Mouse (Mus musculus) thymus, adult 2 months (tissue): Measurements from ENCODE around the gene Fcf1. TPM values are rescaled to one million over a fixed set of nuclear protein-coding genes. Genes with fewer than 3 reads are reported as not detected.

Experiments used
- DNase-seq: peaks from one replicate; pipeline ENCODE4 v3.0.0; 2021
- H3K27ac ChIP-seq: fragments of 200-500 bp; 2 replicates; pipeline ENCODE4 v1.5.1; 2012; ENCODE audit warnings: low read length, control low read depth; ENCODE audit not compliant: control insufficient read depth, insufficient read depth
- H3K27me3 ChIP-seq: fragments of 200-500 bp; 2 replicates; pipeline ENCODE4 v1.6.1; 2012; ENCODE audit warnings: mild to moderate bottlenecking, low read length, moderate library complexity, mixed read lengths; ENCODE audit not compliant: control insufficient read depth, insufficient read depth
- H3K36me3 ChIP-seq: fragments of 200-500 bp; 2 replicates; pipeline ENCODE4 v1.6.1; 2012; ENCODE audit warnings: mild to moderate bottlenecking, low read length, moderate library complexity; ENCODE audit not compliant: control insufficient read depth, insufficient read depth
- H3K4me1 ChIP-seq: fragments of 200-500 bp; replicated peaks from 2 replicates; pipeline ENCODE4 v1.6.1; 2012; ENCODE audit warnings: low read length; ENCODE audit not compliant: control insufficient read depth, insufficient read depth
- H3K4me3 ChIP-seq: fragments of 200-500 bp; 2 replicates; pipeline ENCODE4 v1.5.1; 2012; ENCODE audit warnings: mild to moderate bottlenecking, low read length, control low read depth, moderate library complexity; ENCODE audit not compliant: control insufficient read depth, insufficient read depth
- CTCF ChIP-seq: fragments of 200-500 bp; IDR thresholded peaks from 2 replicates; pipeline ENCODE4 v1.5.1; 2012; ENCODE audit warnings: mild to moderate bottlenecking, control low read depth, low read length, moderate library complexity, borderline replicate concordance; ENCODE audit not compliant: control insufficient read depth, poor library complexity, insufficient read depth; ENCODE audit errors: extremely low read depth
- POLR2A ChIP-seq: fragments of 200-500 bp; IDR thresholded peaks from 2 replicates; pipeline ENCODE4 v1.6.1; 2012; ENCODE audit warnings: mild to moderate bottlenecking, low read length, control low read depth, moderate library complexity; ENCODE audit not compliant: control insufficient read depth, poor library complexity, insufficient read depth; ENCODE audit errors: extremely low read depth
- WGBS: fragments of 180-500 bp; shearing (Covaris S2); methylation state at CpG from one replicate; pipeline ENCODE4 v1.1.7; 2018; 5-methylcytosine and 5-hydroxymethylcytosine counted together
- polyA plus RNA-seq: library from polyadenylated mRNA; depleted of rRNA; stranded (reverse); fragments of >200 nt; gene quantifications from 2 replicates; pipeline ENCODE4 v1.2.3, GENCODE M21; 2012

Gene Fcf1
- polyA plus RNA-seq, 1 experiment = 66.2 TPM

- Histone ChIP-seq H3K27ac (no peak overlapping the region), H3K4me1 (peaks cover 6% of the 10 kb centered on the region), H3K4me3 (no peak overlapping the region), H3K27me3 (no peaks in the 10 kb centered on the region), H3K36me3 (peaks cover 28% of the 10 kb centered on the region)
- WGBS = 95% methylated on average over 7 of the region's 7 CpGs
- DNase-seq = no peak
- TF ChIP-seq POLR2A = no peak
These were observed 30.4 kb upstream of the Fcf1 start for GRCm38 (mm10) chr12:84940343-84940742.

GRCm38 (mm10) chr12:84941717-84942116, 29.0 kb upstream of the Fcf1 start:
- Histone ChIP-seq H3K27ac (no peak overlapping the region), H3K4me3 (no peak overlapping the region), H3K4me1 (peaks cover 6% of the 10 kb centered on the region), H3K27me3 (no peaks in the 10 kb centered on the region), H3K36me3 (peaks cover 23% of the 10 kb centered on the region)
- peak; percentile 2 for DNase-seq
- TF ChIP-seq POLR2A (no peak), CTCF (no peak)
- 12% methylated on average over 13 of the region's 13 CpGs for WGBS

GRCm38 (mm10) chr12:84943006-84943952, 27.4 kb upstream of the Fcf1 start:
- no peak for DNase-seq
- Histone ChIP-seq H3K4me1 (peaks cover 6% of the 10 kb centered on the region), H3K27me3 (no peaks in the 10 kb centered on the region), H3K27ac (no peak overlapping the region), H3K36me3 (peaks cover 21% of the 10 kb centered on the region), H3K4me3 (no peak overlapping the region)
- TF ChIP-seq POLR2A (no peak), CTCF (no peak)
- WGBS = 97% methylated on average over 21 of the region's 21 CpGs

GRCm38 (mm10) chr12:84944150-84944812, 26.4 kb upstream of the Fcf1 start:
- no peak for DNase-seq
- Histone ChIP-seq H3K4me1 (peaks cover 6% of the 10 kb centered on the region), H3K27ac (no peak overlapping the region), H3K4me3 (no peak overlapping the region), H3K36me3 (peaks cover 13% of the 10 kb centered on the region), H3K27me3 (no peaks in the 10 kb centered on the region)
- TF ChIP-seq POLR2A (no peak), CTCF (no peak)
- 69% methylated on average over 4 of the region's 4 CpGs for WGBS

GRCm38 (mm10) chr12:84944813-84945553, 25.7 kb upstream of the Fcf1 start:
- 93% methylated on average over 9 of the region's 9 CpGs for WGBS
- no peak for TF ChIP-seq POLR2A
- no peak for TF ChIP-seq CTCF
- Histone ChIP-seq H3K27me3 (no peaks in the 10 kb centered on the region), H3K4me3 (no peak overlapping the region), H3K36me3 (peaks cover 7% of the 10 kb centered on the region; the same call in 1 of the 2 replicates), H3K4me1 (peaks cover 6% of the 10 kb centered on the region), H3K27ac (no peak overlapping the region)
- no peak for DNase-seq

GRCm38 (mm10) chr12:84947894-84948583, 22.7 kb upstream of the Fcf1 start:
- 95% methylated on average over 2 of the region's 2 CpGs for WGBS
- H3K36me3 ChIP-seq = peaks cover 5% of the 10 kb centered on the region
- no peak overlapping the region for H3K4me3 ChIP-seq
- TF ChIP-seq CTCF (no peak), POLR2A (no peak)
- no peaks in the 10 kb centered on the region for H3K27me3 ChIP-seq
- no peak overlapping the region for H3K27ac ChIP-seq
- no peaks in the 10 kb centered on the region for H3K4me1 ChIP-seq
- DNase-seq = no peak
